Mouse (Mus musculus): ENCODE data around the gene Pik3ap1. TPM values are rescaled to one million over a fixed set of nuclear protein-coding genes. Genes with fewer than 3 reads are reported as not detected.
"Not testable (repeated sequence)": the region's sequence is repeated elsewhere in the genome, so short reads cannot be mapped to it uniquely, and the experiment has no call there.

The Pik3ap1 gene
- 1 to 10 TPM; 2.5 to 2.8 TPM for polyA plus RNA-seq (2017; shearing (Covaris generic))

GRCm38 (mm10) chr19:41384922-41385508 is at the start of gene Pik3ap1:
Gene Pik3ap1 (minus strand): TSS chr19:41385102.
- peak; percentile 66 for ATAC-seq

GRCm38 (mm10) chr19:41431512-41432164 is 46.7 kb upstream of the Pik3ap1 start:
- not testable (repeated sequence) for ATAC-seq

- not testable (repeated sequence) for ATAC-seq
These were observed 41.2 kb upstream of the Pik3ap1 start for GRCm38 (mm10) chr19:41425927-41426772.

GRCm38 (mm10) chr19:41421264-41421663 is 36.4 kb upstream of the Pik3ap1 start:
- no peak for ATAC-seq

- ATAC-seq, result no peak
These were observed 33.9 kb upstream of the Pik3ap1 start for GRCm38 (mm10) chr19:41418786-41419185.

GRCm38 (mm10) chr19:41417995-41418394 is 33.1 kb upstream of the Pik3ap1 start:
- ATAC-seq, result no peak

- no peak for ATAC-seq
These were observed 31.3 kb upstream of the Pik3ap1 start for GRCm38 (mm10) chr19:41416201-41416600.

- no peak for ATAC-seq
These were observed 17.7 kb upstream of the Pik3ap1 start for GRCm38 (mm10) chr19:41402603-41403002.

- ATAC-seq, result no peak
These were observed 6.0 kb upstream of the Pik3ap1 start for GRCm38 (mm10) chr19:41390856-41391255.

GRCm38 (mm10) chr19:41389351-41389750 is 4.4 kb upstream of the Pik3ap1 start:
- ATAC-seq, result no peak

- ATAC-seq, result no peak
These were observed 3.3 kb upstream of the Pik3ap1 start for GRCm38 (mm10) chr19:41388242-41388641.

GRCm38 (mm10) chr19:41387262-41387661 is 2.4 kb upstream of the Pik3ap1 start:
- no peak for ATAC-seq

- peak; percentile 65 for ATAC-seq
These were observed 473 bp downstream of the Pik3ap1 start for GRCm38 (mm10) chr19:41384406-41384851.

GRCm38 (mm10) chr19:41382391-41382978 is 2.4 kb downstream of the Pik3ap1 start:
- ATAC-seq, result no peak

GRCm38 (mm10) chr19:41381581-41382239 is 3.2 kb downstream of the Pik3ap1 start:
- ATAC-seq, result no peak

- no peak for ATAC-seq
These were observed 5.7 kb downstream of the Pik3ap1 start for GRCm38 (mm10) chr19:41379195-41379594.

GRCm38 (mm10) chr19:41375791-41376190 is 9.1 kb downstream of the Pik3ap1 start:
- ATAC-seq, result no peak

- no peak for ATAC-seq
These were observed 9.8 kb downstream of the Pik3ap1 start for GRCm38 (mm10) chr19:41375096-41375495.

GRCm38 (mm10) chr19:41374658-41375057 is 10.2 kb downstream of the Pik3ap1 start:
- ATAC-seq, result no peak

GRCm38 (mm10) chr19:41372322-41372721 is 12.6 kb downstream of the Pik3ap1 start:
- no peak for ATAC-seq

- ATAC-seq, result no peak
These were observed 13.5 kb downstream of the Pik3ap1 start for GRCm38 (mm10) chr19:41371373-41371772.
